Mouse (Mus musculus): Measurements from ENCODE around the gene Dlx6. TPM values are rescaled to one million over a fixed set of nuclear protein-coding genes. Genes with fewer than 3 reads are reported as not detected.

The Dlx6 gene
- total RNA-seq, 2 experiments from 2014 or later = 1.3 TPM; not detected in 1

- DNase-seq = no peak
These were observed 14.3 kb downstream of the Dlx6 start for GRCm38 (mm10) chr6:6877346-6877910.

- DNase-seq = no peak
These were observed 15.1 kb downstream of the Dlx6 start for GRCm38 (mm10) chr6:6877981-6878840.

DNA sequence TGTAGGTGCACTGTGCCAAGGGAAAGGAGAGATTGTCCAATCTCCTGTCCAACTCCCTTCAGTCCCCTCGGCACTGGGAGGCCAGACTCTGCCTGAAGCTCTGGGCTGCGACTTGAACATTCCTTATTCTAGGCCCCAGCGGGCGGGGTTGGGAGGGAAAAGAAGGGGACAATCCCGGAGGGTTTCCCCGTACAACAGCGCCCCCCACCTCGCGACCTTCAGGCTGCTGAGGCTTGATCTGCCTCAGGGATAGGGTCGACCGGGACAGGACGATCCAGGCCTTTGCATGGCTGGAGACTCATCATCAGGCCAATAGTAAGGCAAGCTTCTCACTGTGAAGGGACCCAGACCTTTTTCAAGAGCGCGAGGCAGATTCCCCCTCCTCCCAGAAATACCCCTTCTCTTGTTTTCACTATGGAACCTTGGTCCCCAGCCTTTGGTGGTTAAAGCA is 15.7 kb downstream of the Dlx6 start:
- DNase-seq = no peak

DNA sequence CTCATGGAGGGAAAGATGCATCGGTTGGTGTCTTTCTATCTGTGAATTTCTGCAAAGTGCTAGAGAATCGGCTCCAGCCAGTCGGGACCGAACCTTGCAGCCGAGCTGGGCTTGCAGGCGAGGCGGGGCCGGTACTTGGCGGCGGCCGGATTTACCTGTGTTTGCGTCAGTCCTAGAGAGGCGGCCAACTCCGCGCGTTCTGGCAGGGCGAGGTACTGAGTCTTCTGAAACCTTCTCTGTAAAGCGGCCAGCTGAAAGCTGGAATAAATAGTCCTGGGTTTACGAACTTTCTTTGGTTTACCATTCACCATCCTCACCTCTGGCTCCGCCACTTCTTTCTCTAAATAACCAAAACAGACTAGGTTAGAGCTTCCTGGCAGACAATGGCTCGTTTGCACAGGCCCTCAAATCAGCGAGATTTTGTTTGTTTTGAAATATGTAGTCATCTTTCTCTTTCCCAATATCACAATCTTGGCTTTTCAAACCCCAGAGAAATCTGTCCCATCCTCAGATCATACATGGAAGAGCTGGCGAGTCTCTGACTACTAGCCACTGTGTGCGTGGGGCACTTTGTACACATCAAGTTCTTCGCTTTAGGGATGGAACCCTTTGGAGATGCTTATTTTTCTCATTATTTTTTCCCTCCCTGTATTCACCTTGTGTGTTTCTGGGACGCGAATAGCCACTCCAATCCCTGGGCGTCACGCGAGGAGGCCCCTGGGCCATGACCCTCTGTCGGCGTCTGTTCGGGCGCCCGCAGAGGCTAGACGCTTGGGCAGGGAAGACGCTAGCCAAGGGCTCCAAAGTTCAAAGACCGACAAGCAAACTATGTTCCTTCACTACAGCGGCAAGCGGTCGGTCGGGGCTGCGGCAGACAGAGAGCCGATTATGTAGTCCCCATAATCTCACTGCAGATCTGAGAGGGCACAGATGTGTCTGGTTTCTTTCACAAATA is 16.5 kb downstream of the Dlx6 start:
- no peak for DNase-seq

DNA sequence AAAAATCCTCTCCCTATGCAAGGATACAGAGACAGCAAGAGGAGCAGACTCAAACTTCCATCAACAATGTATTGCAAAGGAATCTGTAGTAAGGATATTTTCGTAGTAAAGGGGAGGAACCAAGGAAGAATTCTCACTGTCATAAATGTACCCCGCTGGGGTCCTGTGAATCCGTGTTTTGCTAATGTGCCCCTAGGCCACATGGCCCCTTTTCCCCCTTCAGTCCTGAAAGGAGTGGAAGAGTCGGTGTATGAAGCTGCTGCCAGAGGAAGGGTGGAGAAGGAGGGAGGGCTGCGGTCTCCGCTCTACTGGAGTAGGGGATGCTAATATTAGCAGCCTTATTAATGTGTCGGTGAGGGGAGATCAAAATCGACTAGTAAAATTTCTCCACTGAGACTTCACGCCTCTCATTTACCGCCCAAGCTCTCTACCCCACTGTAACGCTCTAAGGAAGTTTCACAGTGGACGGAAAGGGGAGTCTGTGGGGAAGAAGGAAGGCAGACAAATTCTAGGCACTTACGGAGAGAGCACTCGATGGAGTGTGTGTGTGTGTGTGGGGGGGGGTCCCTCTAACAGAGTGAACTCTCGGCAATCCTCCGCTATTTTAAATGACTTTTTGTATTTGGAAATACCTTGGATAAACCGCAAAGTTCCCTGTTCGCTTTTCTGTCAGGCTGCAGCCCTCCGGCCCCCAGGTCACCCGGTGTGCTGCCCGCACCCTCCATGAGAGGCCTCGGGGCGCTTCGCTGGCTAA is 17.4 kb downstream of the Dlx6 start:
- DNase-seq = no peak

DNA sequence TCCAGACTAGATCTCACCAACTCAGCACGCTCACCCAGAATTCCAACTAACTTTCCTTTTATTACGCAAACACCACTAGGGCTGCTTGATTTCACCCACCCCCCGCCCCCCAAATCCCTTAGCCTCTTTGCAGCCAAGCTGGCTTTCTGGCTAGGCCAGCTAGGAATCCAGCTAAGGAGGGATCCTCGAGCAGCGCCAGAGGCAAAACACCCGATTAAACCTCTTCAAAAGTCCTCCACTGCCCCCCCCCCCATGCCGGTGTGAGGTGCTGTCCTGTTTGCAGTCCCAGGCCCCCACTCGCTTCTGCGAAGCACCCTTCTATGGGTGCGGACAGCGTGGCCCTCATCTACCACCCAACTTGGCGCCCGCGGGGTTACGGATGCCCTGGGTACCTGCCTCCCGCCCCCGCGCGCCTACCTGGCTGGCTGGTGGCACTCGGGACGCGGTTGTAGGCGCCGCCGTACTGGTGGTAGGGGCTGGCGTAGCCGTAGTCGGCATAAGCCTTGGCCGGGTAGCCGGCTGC is 18.0 kb downstream of the Dlx6 start:
- DNase-seq = no peak

GRCm38 (mm10) chr6:6881638-6882190 is 18.6 kb downstream of the Dlx6 start, which contains the start of gene Dlx5:
TSS of gene Dlx5 (minus strand) at chr6:6882085.
- no peak for DNase-seq

DNA sequence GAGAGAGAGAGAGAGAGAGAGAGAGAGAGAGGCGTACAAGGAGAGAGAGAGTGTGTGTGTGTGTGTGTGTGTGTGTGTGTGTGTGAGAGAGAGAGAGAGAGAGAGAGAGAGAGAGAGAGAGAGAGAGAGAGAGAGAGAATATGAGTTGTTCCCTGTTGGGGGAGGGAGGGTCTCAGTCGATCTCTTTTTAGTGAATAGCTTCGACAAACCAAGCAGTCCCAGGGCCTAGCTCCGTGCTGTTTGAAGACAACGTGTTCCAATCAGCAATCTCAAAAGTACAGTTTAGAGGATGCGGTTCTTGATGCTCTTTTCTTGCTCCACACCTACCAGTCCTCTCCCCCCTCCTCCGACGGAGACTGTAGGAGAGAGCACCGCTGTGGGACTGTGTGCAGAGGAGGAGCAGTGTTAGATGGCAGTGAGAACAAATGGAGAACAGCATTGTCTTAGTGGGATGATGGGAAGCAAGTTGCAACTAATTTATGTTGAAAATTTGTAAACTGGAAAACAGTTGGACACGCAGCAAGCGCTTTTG is 19.2 kb downstream of the Dlx6 start:
- DNase-seq = no peak

GRCm38 (mm10) chr6:6884897-6885296 is 21.8 kb downstream of the Dlx6 start:
- peak; percentile 51 for DNase-seq

DNA sequence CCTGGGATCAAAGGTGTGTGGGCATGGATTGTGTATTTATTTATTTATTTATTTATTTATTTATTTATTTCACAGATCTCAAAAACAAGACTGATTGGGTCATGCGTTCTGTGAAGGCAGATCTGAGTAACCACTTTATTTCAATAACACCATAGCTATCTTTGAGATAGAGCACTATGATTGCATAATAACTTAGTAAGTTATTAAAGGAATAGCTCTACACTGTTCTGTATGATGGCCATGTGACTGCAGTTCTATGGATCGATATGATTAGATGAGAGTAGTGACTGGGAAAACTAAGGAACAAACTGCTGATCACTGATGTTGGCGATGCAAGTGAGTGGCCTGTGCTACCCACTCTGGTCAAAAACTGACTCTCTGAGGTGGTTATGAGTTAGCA is 23.1 kb downstream of the Dlx6 start:
- no peak for DNase-seq

DNA sequence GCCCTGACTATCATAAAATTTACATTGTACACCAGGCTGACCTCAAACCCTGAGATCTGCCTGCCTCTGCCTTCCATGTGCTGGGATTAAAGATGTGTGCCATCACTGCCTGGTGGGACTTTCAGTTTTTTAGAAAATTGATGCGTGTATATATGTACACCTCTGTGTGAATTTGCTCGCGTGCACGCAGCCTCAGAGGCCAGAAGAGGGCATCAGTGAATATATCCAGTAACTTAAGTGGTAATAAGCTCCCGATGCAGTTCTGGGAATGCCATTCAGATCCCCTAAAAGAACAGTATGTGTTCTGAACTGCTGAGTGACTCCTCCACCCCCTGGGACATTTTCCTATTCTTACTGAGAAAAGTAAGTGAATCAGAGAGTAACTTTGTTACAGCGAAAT is 26.9 kb downstream of the Dlx6 start:
- no peak for DNase-seq

DNA sequence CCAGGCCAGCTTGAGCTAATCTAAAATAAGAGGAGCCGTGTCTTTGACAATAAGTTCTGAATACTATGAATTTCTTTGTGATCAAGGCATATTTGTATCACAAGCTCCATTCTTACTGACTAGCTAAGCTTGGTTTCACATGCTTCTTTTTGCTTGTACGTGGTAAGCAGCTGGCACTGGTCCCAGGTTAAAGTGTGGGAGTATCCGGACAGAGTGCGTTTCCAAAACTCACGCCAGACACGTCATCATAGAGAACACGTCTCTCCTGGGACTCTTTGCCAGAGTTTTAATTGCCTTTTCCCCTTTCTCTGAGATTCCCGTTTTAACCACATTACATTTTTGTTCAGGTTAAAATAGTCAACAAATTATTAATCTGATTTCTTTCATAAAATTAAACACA is 46.5 kb downstream of the Dlx6 start:
- peak; percentile 50 for DNase-seq

DNA sequence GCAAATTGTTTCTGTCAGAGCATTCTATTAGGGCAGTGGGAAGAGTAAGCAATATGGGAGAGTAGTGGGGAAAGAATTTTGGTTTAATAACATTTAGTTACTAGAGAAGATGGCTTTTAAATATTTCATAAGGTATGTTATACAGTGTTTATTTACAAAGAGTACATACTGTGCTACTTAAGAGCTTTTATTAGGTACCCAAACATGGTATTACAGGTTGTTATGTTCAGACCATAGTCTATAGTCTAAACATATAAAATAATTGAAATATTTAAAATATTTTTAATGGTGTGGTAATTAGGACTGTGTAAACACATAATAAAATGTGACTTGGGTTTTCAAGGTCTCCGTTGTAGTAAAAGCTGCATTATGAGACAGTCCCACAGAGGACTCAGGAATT is 51.2 kb downstream of the Dlx6 start:
- DNase-seq = no peak

GRCm38 (mm10) chr6:6914849-6915525 is 51.9 kb downstream of the Dlx6 start:
- DNase-seq = peak; percentile 20

DNA sequence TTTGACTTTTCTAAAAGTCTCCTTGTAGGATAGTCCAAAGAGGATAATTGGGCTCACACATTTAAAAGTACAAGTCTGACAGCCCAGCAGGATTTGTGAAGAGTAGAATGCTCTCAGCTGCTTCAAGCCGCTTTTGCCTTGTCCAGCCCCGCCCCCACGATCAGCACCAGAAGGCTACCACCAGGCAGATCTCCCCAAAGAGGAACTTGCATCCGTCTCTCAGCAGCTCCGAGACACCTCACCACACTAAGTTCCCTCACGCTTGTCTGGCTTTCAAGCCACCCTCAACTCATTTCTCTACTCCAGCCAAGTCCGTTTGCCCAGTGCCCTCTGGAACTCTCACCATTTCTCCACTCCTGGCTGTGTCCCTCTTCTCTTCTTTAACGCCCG is 52.4 kb downstream of the Dlx6 start:
- no peak for DNase-seq

- DNase-seq = no peak
These were observed 54.2 kb downstream of the Dlx6 start for GRCm38 (mm10) chr6:6917334-6917733.
